Mouse (Mus musculus): ENCODE measurements around the gene Kank2. TPM values are rescaled to one million over a fixed set of nuclear protein-coding genes. Genes with fewer than 3 reads are reported as not detected.
A peak's percentile ranks its signal among the peaks of the same experiment; 100 is the strongest.

Gene Kank2
- total and polyA plus RNA-seq, 2 experiments from 2014 or later = 10.3 to 78.5 TPM

DNA sequence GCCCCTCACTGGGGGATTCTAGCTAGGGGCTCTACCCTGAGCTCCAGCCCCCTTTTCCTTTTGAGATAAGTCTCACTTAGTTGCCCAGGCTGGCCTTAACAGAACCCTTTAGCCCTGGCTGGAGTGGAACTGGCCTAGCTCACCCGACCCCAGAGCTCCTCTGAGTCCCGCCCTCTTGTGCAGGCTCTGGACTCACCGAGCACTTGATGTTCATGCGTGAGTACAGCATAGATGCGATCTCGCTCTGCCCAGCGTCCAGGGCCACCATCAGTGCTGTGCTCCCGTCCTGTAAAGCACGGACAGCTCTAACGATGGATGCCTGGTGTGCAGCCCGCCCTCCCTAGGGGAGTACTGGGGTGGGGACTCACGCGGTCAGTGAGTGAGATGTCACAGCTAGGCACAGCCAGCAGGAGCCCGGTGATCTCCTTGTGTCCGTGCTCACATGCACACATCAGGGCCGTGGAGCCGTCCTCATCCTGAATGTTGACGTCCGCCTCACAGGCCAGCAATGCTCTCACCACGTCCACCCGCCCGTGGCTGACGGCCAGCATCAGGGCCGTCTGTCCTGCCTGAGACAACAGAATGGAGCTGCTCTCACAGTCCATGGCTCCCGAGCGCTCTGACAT lies 28.9 kb downstream of the Kank2 start:
- H3K36me3 ChIP-seq (replicated peaks; ENCODE audit: control insufficient read depth, insufficient read depth, low read length) = peaks cover 64% of the 10 kb centered on the region
- WGBS = 52% methylated on average over 26 of the region's 26 CpGs

DNA sequence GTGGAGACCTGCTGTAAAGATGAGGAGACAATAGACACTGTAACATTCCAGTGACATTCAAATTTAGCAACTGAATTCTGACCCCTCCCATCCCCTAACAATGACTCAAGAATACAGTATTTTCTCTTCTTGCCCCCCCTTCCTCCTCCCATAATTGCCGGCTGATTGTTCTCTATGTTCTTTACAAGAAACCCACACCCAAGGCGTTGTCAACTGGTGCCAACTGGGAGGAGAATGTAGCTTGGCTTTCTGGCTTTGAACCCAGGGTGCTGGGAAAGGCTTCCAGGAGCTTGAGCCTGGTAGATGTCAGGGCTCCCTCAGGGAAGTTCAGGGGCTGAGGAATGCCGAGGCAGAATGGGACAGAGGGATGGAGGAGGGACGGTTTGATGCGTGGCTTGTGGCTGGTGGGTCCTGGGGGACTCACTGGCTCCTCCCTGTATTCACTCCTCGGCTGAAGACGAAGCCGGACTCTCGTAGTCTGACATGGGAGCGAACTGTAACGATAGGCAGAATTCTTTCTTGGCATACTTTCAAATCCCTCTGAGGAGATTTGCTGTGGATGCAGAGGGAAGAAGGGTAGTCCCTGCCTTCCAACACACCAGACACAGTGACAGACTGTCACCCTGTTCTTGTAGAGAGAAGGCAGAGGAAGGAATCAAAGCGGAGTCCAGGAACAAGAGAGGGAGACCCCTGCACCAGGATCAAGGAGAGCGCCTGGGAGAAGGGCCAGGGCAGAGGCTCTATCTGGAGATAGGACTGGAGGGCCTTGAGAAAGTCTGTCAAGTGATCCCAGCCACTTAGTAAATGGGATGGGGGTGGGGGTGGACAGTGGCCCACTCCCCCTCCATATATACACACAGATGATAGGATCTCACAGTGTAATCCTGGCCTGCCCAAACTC lies 29.8 kb downstream of the Kank2 start:
- peaks cover 27% of the 10 kb centered on the region for H3K4me1 ChIP-seq (ENCODE audit: control insufficient read depth, insufficient read depth)
- peak; percentile 58 for DNase-seq (ENCODE audit: low spot score)
- 18% methylated on average over 13 of the region's 13 CpGs for WGBS
- H3K9ac ChIP-seq (replicated peaks; ENCODE audit: low read depth, low read length) = peak overlapping the region; percentile 37; the same call in 1 of the 2 replicates
- peaks cover 55% of the 10 kb centered on the region for H3K36me3 ChIP-seq (replicated peaks; ENCODE audit: control insufficient read depth, insufficient read depth, low read length)
- peak; percentile 40 for ATAC-seq (ENCODE audit: insufficient read depth, low read depth)
- H3K4me3 ChIP-seq (ENCODE audit: low read depth, low read length) = no peak overlapping the region
- H3K27ac ChIP-seq (ENCODE audit: low read depth) = peak overlapping the region; percentile 84
- H3K4me2 ChIP-seq (ENCODE audit: low read depth, low read length) = no peak overlapping the region
- no peaks in the 10 kb centered on the region for H3K27me3 ChIP-seq (ENCODE audit: control insufficient read depth, insufficient read depth, low read length)
- H3K9me3 ChIP-seq (replicated peaks; ENCODE audit: control insufficient read depth, low read length) = no peaks in the 10 kb centered on the region
- TF ChIP-seq CTCF (IDR thresholded peaks at IDR 0.05; ENCODE audit: low read depth) (no peak), EP300 (IDR thresholded peaks at IDR 0.05; ENCODE audit: low read depth) (no peak)

More for the DNA sequence above, 28.9 kb downstream of the Kank2 start:
- H3K4me1 ChIP-seq (ENCODE audit: control insufficient read depth, insufficient read depth) = peaks cover 26% of the 10 kb centered on the region
- no peaks in the 10 kb centered on the region for H3K27me3 ChIP-seq (ENCODE audit: control insufficient read depth, insufficient read depth, low read length)
- ATAC-seq (ENCODE audit: insufficient read depth, low read depth) = peak; percentile 27; the same call in 1 of the 2 replicates
- H3K27ac ChIP-seq (ENCODE audit: low read depth) = peak overlapping the region; percentile 84
- H3K4me2 ChIP-seq (ENCODE audit: low read depth, low read length) = no peak overlapping the region
- H3K9me3 ChIP-seq (replicated peaks; ENCODE audit: control insufficient read depth, low read length) = no peaks in the 10 kb centered on the region
- DNase-seq (ENCODE audit: low spot score) = peak; percentile 41
- TF ChIP-seq EP300 (IDR thresholded peaks at IDR 0.05; ENCODE audit: low read depth) (no peak), CTCF (IDR thresholded peaks at IDR 0.05; ENCODE audit: low read depth) (no peak)
- H3K9ac ChIP-seq (replicated peaks; ENCODE audit: low read depth, low read length) = no peak overlapping the region; the same call in 1 of the 2 replicates
- no peak overlapping the region for H3K4me3 ChIP-seq (ENCODE audit: low read depth, low read length)

DNA sequence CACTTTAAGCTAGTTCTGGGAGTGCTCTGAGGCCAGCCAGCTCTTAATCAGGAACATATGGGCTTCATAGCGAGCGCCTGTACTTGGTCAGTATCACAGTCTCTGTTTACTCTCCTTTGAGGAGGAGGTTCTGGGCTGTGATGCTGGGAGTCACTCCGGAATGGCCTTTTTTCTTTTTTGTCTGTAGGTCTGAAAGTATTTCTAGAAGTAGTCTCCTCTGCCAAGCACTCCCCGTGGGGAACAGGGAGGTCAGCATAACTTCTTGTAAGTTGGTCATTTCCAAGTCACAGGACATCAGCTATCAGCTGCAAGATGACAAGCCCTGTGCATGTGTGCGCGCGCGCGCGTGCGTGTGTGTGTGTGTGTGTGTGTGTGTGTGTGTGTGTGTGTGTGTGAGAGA lies 30.6 kb downstream of the Kank2 start:
- 0 out of 2 replicates have a peak, but pooled peaks have one; percentile 9 for TF ChIP-seq EP300 (IDR thresholded peaks at IDR 0.05; ENCODE audit: low read depth)
- TF ChIP-seq CTCF (IDR thresholded peaks at IDR 0.05; ENCODE audit: low read depth) = no peak
- ATAC-seq (ENCODE audit: insufficient read depth, low read depth) = peak; percentile 71
- peak; percentile 52 for DNase-seq (ENCODE audit: low spot score)
- peaks cover 48% of the 10 kb centered on the region for H3K36me3 ChIP-seq (replicated peaks; ENCODE audit: control insufficient read depth, insufficient read depth, low read length)
- H3K4me2 ChIP-seq (ENCODE audit: low read depth, low read length) = no peak overlapping the region
- no peaks in the 10 kb centered on the region for H3K9me3 ChIP-seq (replicated peaks; ENCODE audit: control insufficient read depth, low read length)
- no peak overlapping the region for H3K9ac ChIP-seq (replicated peaks; ENCODE audit: low read depth, low read length)
- H3K4me1 ChIP-seq (ENCODE audit: control insufficient read depth, insufficient read depth) = peaks cover 32% of the 10 kb centered on the region
- 56% methylated on average over 11 of the region's 11 CpGs for WGBS
- H3K27me3 ChIP-seq (ENCODE audit: control insufficient read depth, insufficient read depth, low read length) = no peaks in the 10 kb centered on the region
- H3K4me3 ChIP-seq (ENCODE audit: low read depth, low read length) = no peak overlapping the region
- peak overlapping the region; percentile 84 for H3K27ac ChIP-seq (ENCODE audit: low read depth)

DNA sequence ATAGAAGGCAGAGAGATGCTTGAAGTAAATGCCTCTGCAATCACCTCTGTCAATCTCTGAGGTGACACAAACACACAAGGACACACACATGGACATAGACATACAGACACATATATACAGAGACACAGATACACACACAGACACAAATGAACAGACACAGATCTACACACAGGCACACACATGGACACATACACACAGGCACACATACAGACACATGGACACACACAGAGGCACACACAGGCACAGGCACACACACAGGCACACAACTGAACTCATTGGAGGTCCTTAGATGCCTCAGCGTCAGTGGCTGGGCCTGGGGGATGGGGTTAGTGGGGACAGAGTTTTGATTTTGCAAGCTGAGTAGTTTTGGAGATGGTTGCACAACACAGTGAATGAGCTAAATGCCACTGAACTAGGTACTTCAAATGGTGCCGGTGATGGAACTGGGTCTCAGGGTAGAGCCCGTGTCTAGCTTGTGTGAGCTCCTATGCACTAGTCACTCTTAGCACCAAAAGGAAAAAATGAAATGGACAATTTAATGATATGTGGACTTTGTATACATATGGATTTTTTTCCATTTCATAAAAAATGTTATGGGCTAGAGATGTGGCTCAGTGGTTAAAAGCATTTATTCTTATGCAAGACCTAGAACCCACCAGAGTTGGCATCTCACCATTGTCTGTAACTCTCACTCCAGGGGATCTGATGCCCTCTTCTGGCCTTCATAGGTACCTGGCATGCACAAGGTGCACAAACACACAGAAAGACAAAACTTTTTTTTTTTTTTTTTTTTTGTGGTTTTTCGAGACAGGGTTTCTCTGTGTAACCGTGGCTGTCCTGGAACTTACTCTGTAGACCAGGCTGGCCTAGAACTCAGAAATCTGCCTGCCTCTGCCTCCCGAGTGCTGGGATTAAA lies 34.2 kb downstream of the Kank2 start:
- H3K9ac ChIP-seq (replicated peaks; ENCODE audit: low read depth, low read length) = no peak overlapping the region
- 93% methylated on average over 6 of the region's 6 CpGs for WGBS
- H3K36me3 ChIP-seq (replicated peaks; ENCODE audit: control insufficient read depth, insufficient read depth, low read length) = 0 out of 2 replicates have a peak, but pooled peaks cover 23% of the 10 kb centered on the region
- peaks cover 34% of the 10 kb centered on the region for H3K4me1 ChIP-seq (ENCODE audit: control insufficient read depth, insufficient read depth)
- H3K4me3 ChIP-seq (ENCODE audit: low read depth, low read length) = no peak overlapping the region
- TF ChIP-seq CTCF (IDR thresholded peaks at IDR 0.05; ENCODE audit: low read depth) (0 out of 2 replicates have a peak, but pooled peaks have one; percentile 2), EP300 (IDR thresholded peaks at IDR 0.05; ENCODE audit: low read depth) (no peak)
- no peak for DNase-seq (ENCODE audit: low spot score)
- ATAC-seq (ENCODE audit: insufficient read depth, low read depth) = no peak
- no peaks in the 10 kb centered on the region for H3K27me3 ChIP-seq (ENCODE audit: control insufficient read depth, insufficient read depth, low read length)
- no peak overlapping the region for H3K4me2 ChIP-seq (ENCODE audit: low read depth, low read length)
- no peaks in the 10 kb centered on the region for H3K9me3 ChIP-seq (replicated peaks; ENCODE audit: control insufficient read depth, low read length)
- no peak overlapping the region for H3K27ac ChIP-seq (ENCODE audit: low read depth)

DNA sequence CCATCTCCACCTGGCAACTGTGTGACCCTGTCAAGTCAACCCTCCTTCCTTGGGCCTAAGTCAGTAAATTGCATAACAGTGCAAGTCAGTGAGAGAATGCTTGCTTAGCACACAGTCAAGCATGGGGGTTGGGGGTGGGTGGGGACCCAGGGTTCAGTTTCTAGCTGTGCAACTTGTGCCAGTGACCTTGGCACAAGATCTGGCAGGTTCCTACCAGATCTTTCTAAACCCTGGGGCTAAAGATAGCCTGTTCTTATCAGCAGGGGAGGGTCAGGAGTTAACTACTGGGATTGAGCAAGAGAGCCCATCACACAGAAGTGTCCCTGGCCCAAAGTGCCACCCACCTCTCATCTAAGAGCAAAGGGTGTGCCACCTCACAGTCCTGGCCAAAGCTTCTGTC lies 36.4 kb downstream of the Kank2 start:
- peaks cover 13% of the 10 kb centered on the region; the same call in 1 of the 2 replicates for H3K36me3 ChIP-seq (replicated peaks; ENCODE audit: control insufficient read depth, insufficient read depth, low read length)
- H3K27ac ChIP-seq (ENCODE audit: low read depth) = peak overlapping the region; percentile 84
- H3K9me3 ChIP-seq (replicated peaks; ENCODE audit: control insufficient read depth, low read length) = no peaks in the 10 kb centered on the region
- no peak for TF ChIP-seq EP300 (IDR thresholded peaks at IDR 0.05; ENCODE audit: low read depth)
- TF ChIP-seq CTCF (IDR thresholded peaks at IDR 0.05; ENCODE audit: low read depth) = no peak
- no peak overlapping the region for H3K9ac ChIP-seq (replicated peaks; ENCODE audit: low read depth, low read length)
- peak; percentile 21 for ATAC-seq (ENCODE audit: insufficient read depth, low read depth)
- H3K27me3 ChIP-seq (ENCODE audit: control insufficient read depth, insufficient read depth, low read length) = no peaks in the 10 kb centered on the region
- peak; percentile 50 for DNase-seq (ENCODE audit: low spot score)
- H3K4me2 ChIP-seq (ENCODE audit: low read depth, low read length) = peak overlapping the region; percentile 9; the same call in 1 of the 2 replicates
- peaks cover 23% of the 10 kb centered on the region; the same call in 1 of the 2 replicates for H3K4me1 ChIP-seq (ENCODE audit: control insufficient read depth, insufficient read depth)
- no peak overlapping the region for H3K4me3 ChIP-seq (ENCODE audit: low read depth, low read length)
